Mouse (Mus musculus) ES-E14 (cell line): ENCODE results near the gene Edil3.

ENCODE experiments used
- HCFC1 ChIP-seq: IDR thresholded peaks from 2 replicates; pipeline ENCODE4 v1.6.1; 2012; ENCODE audit warnings: low read length, inconsistent platforms, borderline replicate concordance; ENCODE audit not compliant: insufficient read depth
- ZC3H11A ChIP-seq: IDR thresholded peaks from 2 replicates; pipeline ENCODE4 v1.6.1; 2012; ENCODE audit warnings: low read depth, mild to moderate bottlenecking, inconsistent platforms, low read length, borderline replicate concordance
- ZNF384 ChIP-seq: IDR thresholded peaks from 2 replicates; pipeline ENCODE4 v1.6.1; 2012; ENCODE audit warnings: low read depth, low read length, inconsistent platforms

- no peak for TF ChIP-seq HCFC1
- no peak for TF ChIP-seq ZC3H11A
- no peak for TF ChIP-seq ZNF384
These were observed 254.9 kb downstream of the Edil3 start for GRCm38 (mm10) chr13:89076212-89076611.
